Comparison of ENCODE assay signal across 20 mouse cellular contexts in genomic region chr8:103643621-103644020, GRCm38 (mm10).
DNase-seq lines count a peak whose midpoint lies in the region; ATAC-seq and TF ChIP-seq lines count a peak whose summit lies in the region.
"Had no signal": no experiment of that assay in that cellular context is flagged by ENCODE, and none has a peak within 500 bp of the region (broad histone marks: within the 10 kb centered on the region; RNA-seq: fewer than 3 reads in every experiment).

No protein-coding gene starts in this region.

- H3K4me2 ChIP-seq in forebrain, postnatal 0 days (ENCODE audit: low read depth) = no peak overlapping the region
- no peak overlapping the region for H3K4me2 ChIP-seq in hindbrain, postnatal 0 days (ENCODE audit: low read depth, low read length)
- no peak overlapping the region for H3K4me2 ChIP-seq in hindbrain, embryonic 12.5 days (replicated peaks)
- H3K4me2 ChIP-seq in midbrain, embryonic 11.5 days = no peak overlapping the region
- no peak overlapping the region for H3K4me2 ChIP-seq in midbrain, embryonic 14.5 days (ENCODE audit: low read length)
- H3K4me2 ChIP-seq: embryonic facial prominence, embryonic 12.5 days; forebrain, embryonic 12.5 days had no signal

- WGBS in forebrain, postnatal 0 days = 89% methylated on average over 2 of the region's 2 CpGs
- WGBS in forebrain, embryonic 10.5 days = 93% methylated on average over 2 of the region's 2 CpGs
- 82% methylated on average over 2 of the region's 2 CpGs for WGBS in heart, embryonic 10.5 days
- WGBS in hindbrain, postnatal 0 days = 81% methylated on average over 2 of the region's 2 CpGs
- 87% methylated on average over 2 of the region's 2 CpGs for WGBS in hindbrain, embryonic 12.5 days
- 87% methylated on average over 2 of the region's 2 CpGs for WGBS in midbrain, embryonic 11.5 days
- 86% methylated on average over 2 of the region's 2 CpGs for WGBS in midbrain, embryonic 14.5 days

- no peaks in the 10 kb centered on the region for H3K27me3 ChIP-seq in forebrain, postnatal 0 days (ENCODE audit: insufficient read depth, low read length)
- H3K27me3 ChIP-seq in forebrain, embryonic 10.5 days (ENCODE audit: poor library complexity, severe bottlenecking) = no peaks in the 10 kb centered on the region
- no peaks in the 10 kb centered on the region for H3K27me3 ChIP-seq in heart, embryonic 10.5 days (ENCODE audit: insufficient read depth, poor library complexity, severe bottlenecking)
- no peaks in the 10 kb centered on the region for H3K27me3 ChIP-seq in hindbrain, postnatal 0 days (ENCODE audit: insufficient read depth, low read length)
- no peaks in the 10 kb centered on the region for H3K27me3 ChIP-seq in hindbrain, embryonic 12.5 days
- H3K27me3 ChIP-seq in midbrain, embryonic 11.5 days (ENCODE audit: control insufficient read depth, insufficient read depth, low read length) = no peaks in the 10 kb centered on the region
- no peaks in the 10 kb centered on the region for H3K27me3 ChIP-seq in midbrain, embryonic 14.5 days (ENCODE audit: control insufficient read depth, insufficient read depth, low read length)
- H3K27me3 ChIP-seq: CH12.LX; embryonic facial prominence, embryonic 12.5 days; forebrain, embryonic 12.5 days; Patski had no signal

- no peak overlapping the region for H3K9ac ChIP-seq in forebrain, postnatal 0 days
- no peak overlapping the region for H3K9ac ChIP-seq in hindbrain, postnatal 0 days (replicated peaks; ENCODE audit: low read length)
- no peak overlapping the region for H3K9ac ChIP-seq in hindbrain, embryonic 12.5 days
- H3K9ac ChIP-seq in midbrain, embryonic 11.5 days (ENCODE audit: low read length) = no peak overlapping the region
- H3K9ac ChIP-seq in midbrain, embryonic 14.5 days (replicated peaks; ENCODE audit: low read length) = no peak overlapping the region
- H3K9ac ChIP-seq: embryonic facial prominence, embryonic 12.5 days; forebrain, embryonic 12.5 days had no signal

- ATAC-seq in forebrain, postnatal 0 days = no peak
- ATAC-seq in hindbrain, postnatal 0 days = 0 out of 2 replicates have a peak, but pooled peaks have one; percentile 27
- ATAC-seq in hindbrain, embryonic 12.5 days (ENCODE audit: low FRiP score) = no peak
- ATAC-seq in midbrain, embryonic 11.5 days (ENCODE audit: low FRiP score) = no peak
- no peak for ATAC-seq in midbrain, embryonic 14.5 days (ENCODE audit: low FRiP score, low TSS enrichment)
- ATAC-seq: activated CD4-positive, CD25-positive, alpha-beta regulatory T cell, adult 4 months; CD4-positive, CD25-positive, alpha-beta regulatory T cell, adult 4 months; forebrain, embryonic 14.5 days; Patski had no signal

- no peak for DNase-seq in forebrain, postnatal 0 days
- no peak for DNase-seq in forebrain, embryonic 10.5 days (ENCODE audit: extremely low spot score, low spot score)
- DNase-seq in heart, embryonic 10.5 days (ENCODE audit: low spot score) = peak; percentile 55
- no peak for DNase-seq in heart, postnatal 4 days
- no peak for DNase-seq in hindbrain, postnatal 0 days (ENCODE audit: low spot score)
- DNase-seq in midbrain, embryonic 11.5 days (ENCODE audit: low spot score, missing footprints) = peak; percentile 51
- DNase-seq in midbrain, embryonic 14.5 days = no peak
- DNase-seq: B cell, adult 2 months; cerebellum, adult 11-12 months; cerebellum, adult 9-10 months had no signal

- no peak overlapping the region for H3K27ac ChIP-seq in forebrain, postnatal 0 days (ENCODE audit: low read depth, low read length)
- no peak overlapping the region for H3K27ac ChIP-seq in forebrain, embryonic 10.5 days
- no peak overlapping the region for H3K27ac ChIP-seq in heart, embryonic 10.5 days
- no peak overlapping the region for H3K27ac ChIP-seq in hindbrain, postnatal 0 days
- no peak overlapping the region for H3K27ac ChIP-seq in hindbrain, embryonic 12.5 days
- H3K27ac ChIP-seq in midbrain, embryonic 11.5 days (ENCODE audit: low read depth, low read length) = no peak overlapping the region
- no peak overlapping the region for H3K27ac ChIP-seq in midbrain, embryonic 14.5 days (replicated peaks; ENCODE audit: low read depth, low read length)
- H3K27ac ChIP-seq: embryonic facial prominence, embryonic 10.5 days; embryonic facial prominence, embryonic 12.5 days; forebrain, embryonic 12.5 days had no signal

- 0 out of 2 replicates have a peak, but pooled peaks have one; percentile 8 for TF ChIP-seq CTCF in forebrain, postnatal 0 days (IDR thresholded peaks at IDR 0.05; ENCODE audit: low read depth)
- TF ChIP-seq CTCF in hindbrain, postnatal 0 days (IDR thresholded peaks at IDR 0.05; ENCODE audit: low read depth) = no peak

- H3K9me3 ChIP-seq in forebrain, postnatal 0 days (ENCODE audit: low read length) = no peaks in the 10 kb centered on the region
- H3K9me3 ChIP-seq in forebrain, embryonic 10.5 days = no peaks in the 10 kb centered on the region
- H3K9me3 ChIP-seq in heart, embryonic 10.5 days = no peaks in the 10 kb centered on the region
- no peaks in the 10 kb centered on the region for H3K9me3 ChIP-seq in hindbrain, postnatal 0 days (ENCODE audit: low read length)
- H3K9me3 ChIP-seq in hindbrain, embryonic 12.5 days (replicated peaks) = no peaks in the 10 kb centered on the region
- no peaks in the 10 kb centered on the region for H3K9me3 ChIP-seq in midbrain, embryonic 11.5 days (ENCODE audit: control insufficient read depth, low read length)
- H3K9me3 ChIP-seq in midbrain, embryonic 14.5 days (ENCODE audit: control insufficient read depth, low read length) = no peaks in the 10 kb centered on the region
- H3K9me3 ChIP-seq: embryonic facial prominence, embryonic 10.5 days; embryonic facial prominence, embryonic 12.5 days; forebrain, embryonic 12.5 days had no signal

- H3K4me3 ChIP-seq in forebrain, postnatal 0 days (ENCODE audit: low read depth, low read length) = no peak overlapping the region
- no peak overlapping the region for H3K4me3 ChIP-seq in forebrain, embryonic 10.5 days
- no peak overlapping the region for H3K4me3 ChIP-seq in heart, embryonic 10.5 days
- no peak overlapping the region for H3K4me3 ChIP-seq in hindbrain, postnatal 0 days (ENCODE audit: low read length)
- H3K4me3 ChIP-seq in hindbrain, embryonic 12.5 days = no peak overlapping the region
- no peak overlapping the region for H3K4me3 ChIP-seq in midbrain, embryonic 11.5 days (ENCODE audit: low read depth, low read length)
- H3K4me3 ChIP-seq in midbrain, embryonic 14.5 days (replicated peaks; ENCODE audit: low read depth, low read length) = no peak overlapping the region
- H3K4me3 ChIP-seq: embryonic facial prominence, embryonic 10.5 days; embryonic facial prominence, embryonic 12.5 days; forebrain, embryonic 12.5 days had no signal

- H3K36me3 ChIP-seq in forebrain, postnatal 0 days (ENCODE audit: insufficient read depth) = no peaks in the 10 kb centered on the region
- no peaks in the 10 kb centered on the region for H3K36me3 ChIP-seq in forebrain, embryonic 10.5 days (replicated peaks)
- no peaks in the 10 kb centered on the region for H3K36me3 ChIP-seq in heart, embryonic 10.5 days
- H3K36me3 ChIP-seq in hindbrain, postnatal 0 days (ENCODE audit: insufficient read depth, low read length) = no peaks in the 10 kb centered on the region
- H3K36me3 ChIP-seq in hindbrain, embryonic 12.5 days = no peaks in the 10 kb centered on the region
- no peaks in the 10 kb centered on the region for H3K36me3 ChIP-seq in midbrain, embryonic 11.5 days (ENCODE audit: control insufficient read depth, insufficient read depth, low read length)
- no peaks in the 10 kb centered on the region for H3K36me3 ChIP-seq in midbrain, embryonic 14.5 days (ENCODE audit: control insufficient read depth, insufficient read depth, low read length)
- H3K36me3 ChIP-seq: embryonic facial prominence, embryonic 10.5 days; embryonic facial prominence, embryonic 12.5 days; forebrain, embryonic 12.5 days; G1E had no signal

- no peaks in the 10 kb centered on the region; the same call in 1 of the 2 replicates for H3K4me1 ChIP-seq in forebrain, postnatal 0 days (ENCODE audit: insufficient read depth)
- H3K4me1 ChIP-seq in forebrain, embryonic 10.5 days = no peaks in the 10 kb centered on the region
- no peaks in the 10 kb centered on the region for H3K4me1 ChIP-seq in heart, embryonic 10.5 days
- H3K4me1 ChIP-seq in hindbrain, postnatal 0 days (ENCODE audit: insufficient read depth, low read length) = no peaks in the 10 kb centered on the region
- no peaks in the 10 kb centered on the region for H3K4me1 ChIP-seq in hindbrain, embryonic 12.5 days
- no peaks in the 10 kb centered on the region for H3K4me1 ChIP-seq in midbrain, embryonic 11.5 days (ENCODE audit: control insufficient read depth, insufficient read depth, low read length)
- no peaks in the 10 kb centered on the region for H3K4me1 ChIP-seq in midbrain, embryonic 14.5 days (ENCODE audit: control insufficient read depth, insufficient read depth, low read length)
- H3K4me1 ChIP-seq: embryonic facial prominence, embryonic 10.5 days; embryonic facial prominence, embryonic 12.5 days; forebrain, embryonic 12.5 days had no signal

Comparison
In these comparisons a context has a peak if more than half of its experiments do, and no peak if none do; other contexts are left out.
1. DNase-seq: peak in heart, embryonic 10.5 days (single experiment) and midbrain, embryonic 11.5 days (single experiment); none in forebrain, postnatal 0 days (single experiment), forebrain, embryonic 10.5 days (single experiment), heart, postnatal 4 days (single experiment), hindbrain, postnatal 0 days (single experiment) and midbrain, embryonic 14.5 days (single experiment).